Mouse (Mus musculus) megakaryocyte, embryonic 14.5 days (primary cell): ENCODE results near the gene Cd40.

Source experiments
- FLI1 ChIP-seq: IDR thresholded peaks from 2 replicates; pipeline ENCODE4 v1.6.1; 2012; ENCODE audit warnings: low read length, inconsistent platforms, mixed read lengths
- GATA1 ChIP-seq: IDR thresholded peaks from 3 replicates; pipeline ENCODE4 v1.6.1; 2012; ENCODE audit warnings: mixed read lengths, low read length, inconsistent platforms, borderline replicate concordance

DNA sequence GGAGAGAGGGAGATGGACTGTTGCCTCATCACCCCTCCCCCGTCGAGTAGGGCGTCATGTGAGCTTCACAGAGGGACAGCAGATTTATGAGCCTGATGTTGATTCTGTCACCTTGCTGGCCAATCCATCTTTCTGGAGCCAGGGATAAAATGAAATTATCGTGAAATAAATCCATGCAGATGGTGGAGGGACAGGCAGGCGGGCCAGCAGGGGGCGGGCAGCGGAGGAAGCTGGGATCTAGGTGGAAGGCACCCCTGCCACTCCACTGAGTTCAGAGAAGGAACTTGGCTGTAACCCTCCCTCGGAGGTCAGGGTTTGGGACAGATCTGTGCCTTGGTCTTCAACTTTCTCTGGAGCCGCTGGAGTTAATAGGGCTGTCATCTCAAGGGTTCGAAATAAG lies 23.2 kb downstream of the Cd40 start:
- TF ChIP-seq GATA1 (no peak), FLI1 (no peak)
